Mouse (Mus musculus): ENCODE measurements around the gene Folr1. TPM values are rescaled to one million over a fixed set of nuclear protein-coding genes. Genes with fewer than 3 reads are reported as not detected.

Folr1 gene
- polyA plus RNA-seq (2012) = not detected in 2 replicates

- Histone ChIP-seq H3K4me3 (replicated peaks) (no peak within 1 kb of the TSS), H3K4me1 (ENCODE audit: control insufficient read depth) (peaks cover 3% of the 10 kb centered on the region; the same call in 1 of the 2 replicates), H3K27me3 (ENCODE audit: control insufficient read depth) (no peaks in the 10 kb centered on the region), H3K36me3 (ENCODE audit: control insufficient read depth) (no peaks in the 10 kb centered on the region), H3K9me3 (ENCODE audit: control insufficient read depth, low read length) (no peaks in the 10 kb centered on the region)
- TF ChIP-seq TAL1 (IDR thresholded peaks at IDR 0.05; ENCODE audit: low read length) (no peak), GATA1 (IDR thresholded peaks at IDR 0.05; ENCODE audit: low read length) (no peak)
These were observed at the start of gene Folr1 for GRCm38 (mm10) chr7:101870629-101871028. TSS of gene Folr1 (minus strand) at chr7:101870788.

- Histone ChIP-seq H3K36me3 (ENCODE audit: control insufficient read depth) (peaks cover 16% of the 10 kb centered on the region), H3K27me3 (ENCODE audit: control insufficient read depth) (no peaks in the 10 kb centered on the region), H3K9me3 (ENCODE audit: control insufficient read depth, low read length) (no peaks in the 10 kb centered on the region), H3K4me1 (ENCODE audit: control insufficient read depth) (no peaks in the 10 kb centered on the region), H3K4me3 (replicated peaks) (no peak overlapping the region)
- no peak for TF ChIP-seq TAL1 (IDR thresholded peaks at IDR 0.05; ENCODE audit: low read length)
- TF ChIP-seq GATA1 (IDR thresholded peaks at IDR 0.05; ENCODE audit: low read length) = no peak
These were observed 47.5 kb upstream of the Folr1 start for GRCm38 (mm10) chr7:101918071-101918470.

- H3K4me3 ChIP-seq (replicated peaks) = no peak overlapping the region
- no peak for TF ChIP-seq TAL1 (IDR thresholded peaks at IDR 0.05; ENCODE audit: low read length)
- peaks cover 72% of the 10 kb centered on the region for H3K36me3 ChIP-seq (ENCODE audit: control insufficient read depth)
- H3K27me3 ChIP-seq (ENCODE audit: control insufficient read depth) = no peaks in the 10 kb centered on the region
- no peaks in the 10 kb centered on the region for H3K9me3 ChIP-seq (ENCODE audit: control insufficient read depth, low read length)
- peaks cover 24% of the 10 kb centered on the region for H3K4me1 ChIP-seq (ENCODE audit: control insufficient read depth)
These were observed 41.4 kb upstream of the Folr1 start for GRCm38 (mm10) chr7:101911982-101912381.

DNA sequence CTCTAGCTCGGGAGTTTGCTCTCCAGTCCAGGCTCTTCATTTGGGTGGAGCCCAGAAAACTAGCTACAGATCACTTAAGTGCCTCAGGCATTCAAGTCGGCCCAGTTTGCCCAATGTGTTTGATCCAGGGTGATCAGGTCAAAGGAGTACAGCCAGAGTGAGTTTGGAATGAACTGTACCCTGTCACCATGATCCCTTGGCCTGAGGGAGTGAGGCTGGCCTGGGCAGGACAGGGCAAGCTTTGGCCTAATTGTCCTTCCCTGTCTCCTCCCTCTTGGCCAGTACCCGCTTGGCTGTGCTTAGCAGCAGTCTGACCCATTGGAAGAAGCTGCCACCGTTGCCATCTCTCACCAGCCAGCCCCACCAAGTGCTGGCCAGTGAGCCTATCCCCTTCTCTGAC is 39.5 kb upstream of the Folr1 start:
- Histone ChIP-seq H3K4me1 (ENCODE audit: control insufficient read depth) (peaks cover 37% of the 10 kb centered on the region), H3K36me3 (ENCODE audit: control insufficient read depth) (peaks cover 72% of the 10 kb centered on the region), H3K4me3 (replicated peaks) (no peak overlapping the region), H3K27me3 (ENCODE audit: control insufficient read depth) (no peaks in the 10 kb centered on the region), H3K9me3 (ENCODE audit: control insufficient read depth, low read length) (no peaks in the 10 kb centered on the region)
- TF ChIP-seq GATA1 (IDR thresholded peaks at IDR 0.05; ENCODE audit: low read length) (no peak), TAL1 (IDR thresholded peaks at IDR 0.05; ENCODE audit: low read length) (no peak)

GRCm38 (mm10) chr7:101908367-101908766 is 37.8 kb upstream of the Folr1 start:
- Histone ChIP-seq H3K27me3 (ENCODE audit: control insufficient read depth) (no peaks in the 10 kb centered on the region), H3K4me1 (ENCODE audit: control insufficient read depth) (peaks cover 42% of the 10 kb centered on the region), H3K4me3 (replicated peaks) (no peak overlapping the region), H3K36me3 (ENCODE audit: control insufficient read depth) (peaks cover 61% of the 10 kb centered on the region), H3K9me3 (ENCODE audit: control insufficient read depth, low read length) (no peaks in the 10 kb centered on the region)
- TF ChIP-seq TAL1 (IDR thresholded peaks at IDR 0.05; ENCODE audit: low read length) = no peak
- no peak for TF ChIP-seq GATA1 (IDR thresholded peaks at IDR 0.05; ENCODE audit: low read length)

GRCm38 (mm10) chr7:101906696-101907095 is 36.1 kb upstream of the Folr1 start:
- TF ChIP-seq TAL1 (IDR thresholded peaks at IDR 0.05; ENCODE audit: low read length) (no peak), GATA1 (IDR thresholded peaks at IDR 0.05; ENCODE audit: low read length) (no peak)
- peak overlapping the region; percentile 93 for H3K4me3 ChIP-seq (replicated peaks)
- peaks cover 2% of the 10 kb centered on the region; the same call in 1 of the 2 replicates for H3K9me3 ChIP-seq (ENCODE audit: control insufficient read depth, low read length)
- H3K27me3 ChIP-seq (ENCODE audit: control insufficient read depth) = no peaks in the 10 kb centered on the region
- peaks cover 56% of the 10 kb centered on the region for H3K36me3 ChIP-seq (ENCODE audit: control insufficient read depth)
- H3K4me1 ChIP-seq (ENCODE audit: control insufficient read depth) = peaks cover 42% of the 10 kb centered on the region

- H3K4me3 ChIP-seq (replicated peaks) = peak within 1 kb of the TSS; percentile 93
- H3K4me1 ChIP-seq (ENCODE audit: control insufficient read depth) = peaks cover 42% of the 10 kb centered on the region
- H3K36me3 ChIP-seq (ENCODE audit: control insufficient read depth) = peaks cover 53% of the 10 kb centered on the region
- TF ChIP-seq GATA1 (IDR thresholded peaks at IDR 0.05; ENCODE audit: low read length) = no peak
- TF ChIP-seq TAL1 (IDR thresholded peaks at IDR 0.05; ENCODE audit: low read length) = no peak
- H3K9me3 ChIP-seq (ENCODE audit: control insufficient read depth, low read length) = peaks cover 2% of the 10 kb centered on the region; the same call in 1 of the 2 replicates
- no peaks in the 10 kb centered on the region for H3K27me3 ChIP-seq (ENCODE audit: control insufficient read depth)
These were observed 35.7 kb upstream of the Folr1 start, which contains the start of gene Tomt for GRCm38 (mm10) chr7:101906287-101906681. TSS of gene Tomt (minus strand) at chr7:101906359.

- Histone ChIP-seq H3K27me3 (ENCODE audit: control insufficient read depth) (no peaks in the 10 kb centered on the region), H3K9me3 (ENCODE audit: control insufficient read depth, low read length) (peaks cover 2% of the 10 kb centered on the region; the same call in 1 of the 2 replicates), H3K4me1 (ENCODE audit: control insufficient read depth) (peaks cover 42% of the 10 kb centered on the region), H3K36me3 (ENCODE audit: control insufficient read depth) (peaks cover 53% of the 10 kb centered on the region), H3K4me3 (replicated peaks) (peak within 1 kb of the TSS; percentile 93)
- no peak for TF ChIP-seq GATA1 (IDR thresholded peaks at IDR 0.05; ENCODE audit: low read length)
- TF ChIP-seq TAL1 (IDR thresholded peaks at IDR 0.05; ENCODE audit: low read length) = no peak
These were observed 35.1 kb upstream of the Folr1 start, which contains the start of gene Lamtor1 for GRCm38 (mm10) chr7:101905561-101906286. TSS of gene Lamtor1 (plus strand) at chr7:101905904.

- TF ChIP-seq TAL1 (IDR thresholded peaks at IDR 0.05; ENCODE audit: low read length) (no peak), GATA1 (IDR thresholded peaks at IDR 0.05; ENCODE audit: low read length) (no peak)
- Histone ChIP-seq H3K27me3 (ENCODE audit: control insufficient read depth) (no peaks in the 10 kb centered on the region), H3K9me3 (ENCODE audit: control insufficient read depth, low read length) (peaks cover 2% of the 10 kb centered on the region; the same call in 1 of the 2 replicates), H3K4me3 (replicated peaks) (no peak overlapping the region), H3K4me1 (ENCODE audit: control insufficient read depth) (peaks cover 36% of the 10 kb centered on the region), H3K36me3 (ENCODE audit: control insufficient read depth) (peaks cover 52% of the 10 kb centered on the region)
These were observed 32.3 kb upstream of the Folr1 start for GRCm38 (mm10) chr7:101902846-101903245.
